Comparison of ENCODE assay signal across 19 mouse cellular contexts in genomic region chr11:95579455-95579854, GRCm38 (mm10).
"Had no signal": no experiment of that assay in that cellular context is flagged by ENCODE, and none has a peak within 500 bp of the region (broad histone marks: within the 10 kb centered on the region; RNA-seq: fewer than 3 reads in every experiment).

No protein-coding gene starts in this region.

- H3K4me3 ChIP-seq: midbrain, embryonic 10.5 days; midbrain, embryonic 12.5 days; myocyte; neural tube, embryonic 13.5 days; neural tube, embryonic 15.5 days had no signal

- H3K36me3 ChIP-seq: midbrain, embryonic 10.5 days; midbrain, embryonic 12.5 days; neural tube, embryonic 15.5 days had no signal

- H3K27ac ChIP-seq: midbrain, embryonic 10.5 days; midbrain, embryonic 12.5 days; neural tube, embryonic 13.5 days; neural tube, embryonic 15.5 days had no signal

- H3K9me3 ChIP-seq: midbrain, embryonic 10.5 days; midbrain, embryonic 12.5 days; neural tube, embryonic 13.5 days; neural tube, embryonic 15.5 days had no signal

- H3K9ac ChIP-seq: lung, embryonic 14.5 days; midbrain, embryonic 12.5 days; neural tube, embryonic 13.5 days; neural tube, embryonic 15.5 days had no signal

- H3K4me2 ChIP-seq: lung, embryonic 14.5 days; midbrain, embryonic 12.5 days; neural tube, embryonic 13.5 days; neural tube, embryonic 15.5 days had no signal

- ATAC-seq: midbrain, embryonic 16.5 days had no signal

- DNase-seq: lung, adult 18-20 months; lung, embryonic 14.5 days; lung, postnatal 10 days; lung, postnatal 4 days; midbrain, embryonic 14.5 days; retina, postnatal 1 day; right cerebral cortex, adult 18-20 months; right cerebral cortex, postnatal 25 days; right cerebral cortex, postnatal 4 days; spleen, adult 18-20 months; thymus, adult 18-20 months; thymus, postnatal 14 days; thymus, postnatal 36 days had no signal
